28 mouse cellular contexts compared by ENCODE assay signal in the genomic region with DNA sequence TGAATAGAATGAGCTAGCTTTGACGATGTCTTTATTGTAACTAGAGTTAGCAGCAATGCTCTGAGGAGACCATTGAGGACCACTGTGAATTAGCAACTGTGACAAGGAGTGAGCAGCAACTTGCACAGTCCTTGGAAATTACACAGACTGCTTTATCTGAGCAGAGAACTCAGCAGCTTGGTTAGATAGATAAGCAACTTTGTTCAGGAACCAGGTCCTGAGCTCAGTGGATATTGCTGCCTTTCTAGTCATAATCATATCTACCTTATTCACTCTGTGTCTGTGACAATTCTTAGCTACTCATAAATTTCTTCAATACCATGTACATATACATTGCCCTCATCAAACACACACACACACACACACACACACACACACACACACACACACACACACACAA.
"Had no signal": no experiment of that assay in that cellular context is flagged by ENCODE, and none has a peak within 500 bp of the region (broad histone marks: within the 10 kb centered on the region; RNA-seq: fewer than 3 reads in every experiment).

No protein-coding gene starts in this region.

- H3K36me3 ChIP-seq: embryonic facial prominence, embryonic 10.5 days; embryonic facial prominence, embryonic 12.5 days; embryonic facial prominence, embryonic 13.5 days; embryonic facial prominence, embryonic 15.5 days; forebrain, embryonic 10.5 days had no signal

- H3K27ac ChIP-seq: embryonic facial prominence, embryonic 10.5 days; embryonic facial prominence, embryonic 12.5 days; embryonic facial prominence, embryonic 13.5 days; embryonic facial prominence, embryonic 15.5 days; forebrain, embryonic 10.5 days; forebrain, embryonic 12.5 days; forebrain, embryonic 13.5 days; gastrocnemius, adult 2 months; heart, adult 2 months had no signal

- DNase-seq: cerebellum, adult 2 months; cerebellum, adult 8-10 months; cerebellum, adult 9-10 months; cerebellum, adult 9-11 months; cerebellum, postnatal 10 days; cerebellum, postnatal 14 days; cerebellum, postnatal 25 days; cerebellum, postnatal 36 days; embryo, embryonic 11 days; forebrain, postnatal 0 days; gastrocnemius, adult 2 months; gastrocnemius, postnatal 10 days; gastrocnemius, postnatal 14 days; gastrocnemius, postnatal 25 days; gastrocnemius, postnatal 36 days; heart, adult 11 months; heart, adult 18-20 months; heart, adult 2 months had no signal

- H3K9me3 ChIP-seq: embryonic facial prominence, embryonic 10.5 days; embryonic facial prominence, embryonic 12.5 days; embryonic facial prominence, embryonic 13.5 days; embryonic facial prominence, embryonic 15.5 days; forebrain, embryonic 10.5 days; forebrain, embryonic 12.5 days; forebrain, embryonic 13.5 days had no signal

- H3K9ac ChIP-seq: embryonic facial prominence, embryonic 12.5 days; embryonic facial prominence, embryonic 13.5 days; embryonic facial prominence, embryonic 15.5 days; forebrain, embryonic 12.5 days; forebrain, embryonic 13.5 days; forebrain, postnatal 0 days had no signal

- H3K27me3 ChIP-seq: embryonic facial prominence, embryonic 12.5 days; embryonic facial prominence, embryonic 13.5 days; embryonic facial prominence, embryonic 15.5 days; forebrain, embryonic 13.5 days had no signal

- ATAC-seq: forebrain, embryonic 13.5 days; forebrain, embryonic 14.5 days; forebrain, embryonic 16.5 days; forebrain, postnatal 0 days had no signal

- H3K4me2 ChIP-seq: embryonic facial prominence, embryonic 12.5 days; embryonic facial prominence, embryonic 13.5 days; embryonic facial prominence, embryonic 15.5 days; forebrain, embryonic 12.5 days; forebrain, embryonic 13.5 days had no signal

- H3K4me1 ChIP-seq: embryonic facial prominence, embryonic 10.5 days; embryonic facial prominence, embryonic 12.5 days; embryonic facial prominence, embryonic 13.5 days; embryonic facial prominence, embryonic 15.5 days; forebrain, embryonic 10.5 days; forebrain, embryonic 12.5 days; forebrain, embryonic 13.5 days had no signal

- H3K4me3 ChIP-seq: embryonic facial prominence, embryonic 10.5 days; embryonic facial prominence, embryonic 12.5 days; embryonic facial prominence, embryonic 13.5 days; embryonic facial prominence, embryonic 15.5 days; erythroblast, embryonic 14.5 days; forebrain, embryonic 10.5 days; forebrain, embryonic 12.5 days; forebrain, embryonic 13.5 days; gastrocnemius, adult 2 months; heart, adult 2 months had no signal
